Mouse (Mus musculus): ENCODE measurements around the gene Nobox.

Nobox gene

DNA sequence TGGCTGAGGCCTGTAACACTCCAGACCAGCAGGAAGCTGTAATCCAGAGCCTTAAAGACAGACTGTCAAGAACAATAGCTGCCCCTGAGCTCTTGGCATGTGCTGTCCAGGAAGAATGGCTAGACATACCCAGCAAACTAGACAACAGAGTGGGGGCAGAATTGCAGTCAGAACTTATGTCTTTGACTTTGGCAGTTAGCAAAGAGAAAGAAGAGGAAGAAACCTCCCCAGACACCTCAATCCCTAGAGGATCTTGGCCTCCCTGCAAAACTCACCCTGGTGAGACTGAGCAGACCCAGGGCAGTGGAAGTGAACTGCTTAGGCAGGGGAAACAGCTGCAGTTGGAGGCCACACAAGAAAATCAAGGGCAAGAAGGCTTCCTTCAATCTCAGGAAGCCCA, 36.8 kb downstream of the Nobox start:
- peak; percentile 38 for DNase-seq

DNA sequence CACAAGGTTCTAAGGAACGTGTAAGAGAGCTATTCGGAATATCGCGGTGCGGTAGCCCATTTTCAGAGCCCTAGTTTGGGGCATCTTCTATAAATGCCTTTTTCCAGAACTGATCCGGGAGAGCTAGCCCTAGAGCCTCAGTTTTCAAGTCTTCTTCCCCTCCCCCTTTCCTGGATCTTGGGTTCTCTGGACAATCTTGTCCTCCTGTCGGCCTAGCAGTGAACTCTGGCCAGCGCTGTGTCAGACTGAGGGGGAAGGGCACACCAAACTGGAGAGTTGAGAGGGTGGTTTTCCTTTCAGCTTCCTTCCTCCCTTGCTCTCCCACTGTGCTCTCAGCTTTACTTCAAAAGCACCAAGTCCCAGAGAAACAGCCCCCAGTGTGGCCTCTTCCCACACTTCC, 43.0 kb downstream of the Nobox start:
- peak; percentile 64 for DNase-seq

DNA sequence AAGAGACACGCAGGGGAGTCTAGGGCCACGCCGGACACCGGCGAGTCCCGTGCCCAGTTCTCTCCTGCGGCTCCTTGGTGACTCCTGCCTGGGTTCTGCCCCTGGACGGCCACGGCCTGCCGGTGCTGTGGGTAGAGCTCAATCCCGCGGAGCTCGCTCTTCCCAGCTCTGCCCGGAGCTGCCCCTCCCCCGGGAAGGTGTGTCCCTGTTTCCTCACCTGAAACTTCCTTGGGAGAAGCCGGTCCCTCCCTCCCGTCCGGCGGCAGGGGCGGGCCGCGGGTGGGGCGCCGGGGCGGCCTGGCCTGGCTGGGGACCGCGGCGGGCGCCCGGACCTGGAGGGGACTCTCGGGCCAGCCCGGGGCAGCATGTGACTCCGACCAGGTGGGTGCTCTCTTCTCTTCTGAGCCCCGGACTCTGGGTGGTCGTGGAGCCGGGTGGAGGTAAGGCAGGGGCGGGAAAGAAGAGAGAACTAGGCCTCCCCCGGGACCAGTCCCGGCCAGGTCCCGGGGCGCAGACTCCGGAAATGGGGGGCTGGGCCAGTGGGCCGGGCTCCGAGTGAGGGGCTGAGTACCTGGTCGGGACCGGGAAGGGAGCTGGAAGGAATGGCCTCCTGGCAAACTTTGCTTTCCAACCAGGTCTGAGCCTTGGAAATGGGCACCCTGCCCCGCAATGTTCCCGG, 43.9 kb downstream of the Nobox start, which contains the start of gene Arhgef5:
Gene Arhgef5 (plus strand): TSS at position 220 of the 679 bp plus-strand sequence.
- peak; percentile 91 for DNase-seq

DNA sequence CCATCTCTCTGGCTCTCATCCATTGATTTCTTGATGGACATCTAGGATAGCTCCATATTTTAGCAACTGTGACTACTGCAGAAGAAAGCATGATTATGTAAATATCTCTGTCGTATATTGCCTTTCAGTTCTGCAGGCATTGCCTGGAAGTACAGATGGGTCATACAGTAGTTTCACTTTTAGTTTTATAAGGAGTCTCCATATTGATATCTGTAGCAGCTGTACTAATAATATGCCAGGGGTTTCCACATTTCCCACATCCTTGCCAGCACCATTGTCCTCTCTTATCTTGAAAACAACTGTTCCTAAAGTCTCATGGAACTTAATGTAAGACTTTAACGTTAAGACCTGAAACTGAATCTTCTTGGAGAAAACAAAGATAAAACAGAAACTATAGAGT, 48.6 kb downstream of the Nobox start:
- peak; percentile 8 for DNase-seq

DNA sequence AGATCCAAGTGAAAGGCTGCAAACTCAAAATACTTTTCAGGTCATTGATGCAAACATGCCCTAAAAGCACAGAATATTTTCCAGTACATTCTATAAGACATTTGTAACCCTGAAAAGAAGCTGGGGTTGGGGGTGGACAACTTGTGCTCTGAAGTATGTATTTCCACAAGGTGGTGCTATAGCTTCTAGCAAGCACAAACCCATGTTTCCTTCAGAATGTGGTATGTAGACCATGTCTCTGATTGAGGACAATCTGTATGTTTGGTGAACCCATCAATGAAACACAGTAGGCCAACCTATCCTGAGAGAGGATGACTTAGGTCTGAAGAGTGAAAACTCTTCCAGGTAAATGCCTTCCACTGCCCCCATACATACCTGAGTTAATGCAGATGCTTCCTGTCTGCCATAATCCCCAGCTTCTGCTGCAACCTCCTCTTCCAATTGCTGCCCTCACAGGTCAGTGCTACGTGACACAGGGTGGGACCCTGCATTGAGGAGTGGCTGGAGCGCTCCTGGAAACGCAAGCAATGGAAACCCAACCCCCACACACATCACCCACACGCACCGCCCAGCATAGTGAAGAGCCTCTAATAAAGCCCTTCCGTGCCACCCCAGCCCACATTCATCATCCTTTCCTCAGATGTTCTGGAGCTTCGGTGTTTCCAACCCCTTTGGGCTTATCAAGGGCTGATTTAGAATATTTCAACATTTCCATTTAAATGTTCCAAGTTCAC, 55.0 kb downstream of the Nobox start:
- DNase-seq = peak; percentile 46

Data from lung, postnatal 36 days (tissue).